Mouse (Mus musculus): ENCODE measurements around the gene Kdm1b. TPM values are rescaled to one million over a fixed set of nuclear protein-coding genes. Genes with fewer than 3 reads are reported as not detected.

The Kdm1b gene
- polyA plus RNA-seq, 1 experiment from 2014 or later: 13.4 TPM

Other genes starting within 250 kb of the Kdm1b start
- 14.5 and 23.7 TPM in 2 replicates for gene Kif13a, start 113.6 kb upstream of the Kdm1b start, polyA plus RNA-seq (2015; fragmentation: Nextera tagmentation; extraction: Ambion mirVana)
- gene Nhlrc1, start 28.6 kb upstream of the Kdm1b start, polyA plus RNA-seq (2015; fragmentation: Nextera tagmentation; extraction: Ambion mirVana): 4.4 and 5.7 TPM in 2 replicates
- gene Tpmt, start 1.2 kb downstream of the Kdm1b start, polyA plus RNA-seq (2015; fragmentation: Nextera tagmentation; extraction: Ambion mirVana): 20.2 and 23.7 TPM in 2 replicates
- 365 and 390 TPM in 2 replicates for gene Dek, start 62.7 kb downstream of the Kdm1b start, polyA plus RNA-seq (2015; fragmentation: Nextera tagmentation; extraction: Ambion mirVana)
- 2.2 and 2.7 TPM in 2 replicates for gene Rnf144b, start 79.2 kb downstream of the Kdm1b start, polyA plus RNA-seq (2015; fragmentation: Nextera tagmentation; extraction: Ambion mirVana)

Data from embryonic facial prominence, embryonic 13.5 days (tissue).